Mouse (Mus musculus) intestine, embryonic 16.5 days (tissue): ENCODE measurements around the gene Epha7. TPM values are rescaled to one million over a fixed set of nuclear protein-coding genes. Genes with fewer than 3 reads are reported as not detected.

Source experiments
- ATAC-seq: fragments of 200-750 bp; cut with Nextera tagmentation; 2 replicates; pipeline ENCODE4 v1.8.0; 2017; ENCODE audit warnings: moderate TSS enrichment, moderate library complexity
- H3K27ac ChIP-seq: fragments of 300-500 bp; sonication (generic); 2 replicates; pipeline ENCODE4 v1.5.1; 2014; ENCODE audit warnings: mild to moderate bottlenecking, low read length
- H3K27me3 ChIP-seq: fragments of 300-500 bp; sonication (generic); replicated peaks from 2 replicates; pipeline ENCODE4 v1.6.1; 2014; ENCODE audit warnings: low read length, control low read depth, mixed read lengths; ENCODE audit not compliant: control insufficient read depth, insufficient read depth
- H3K36me3 ChIP-seq: fragments of 300-500 bp; sonication (generic); 2 replicates; pipeline ENCODE4 v1.6.1; 2014; ENCODE audit warnings: low read length, control low read depth; ENCODE audit not compliant: control insufficient read depth, insufficient read depth
- H3K4me1 ChIP-seq: fragments of 300-500 bp; sonication (generic); 2 replicates; pipeline ENCODE4 v1.6.1; 2014; ENCODE audit warnings: low read length, control low read depth, mixed read lengths; ENCODE audit not compliant: control insufficient read depth, insufficient read depth
- H3K4me2 ChIP-seq: fragments of 300-500 bp; sonication (generic); 2 replicates; pipeline ENCODE4 v1.6.1; 2014; ENCODE audit warnings: low read depth, low read length, control low read depth
- H3K4me3 ChIP-seq: fragments of 300-500 bp; sonication (generic); 2 replicates; pipeline ENCODE4 v1.5.1; 2014; ENCODE audit warnings: mild to moderate bottlenecking, low read length
- H3K9ac ChIP-seq: fragments of 300-500 bp; sonication (generic); 2 replicates; pipeline ENCODE4 v1.6.1; 2014; ENCODE audit warnings: low read depth, low read length
- H3K9me3 ChIP-seq: fragments of 300-500 bp; sonication (generic); 2 replicates; pipeline ENCODE4 v1.6.1; 2016; ENCODE audit warnings: low read length, control low read depth; ENCODE audit not compliant: control insufficient read depth
- WGBS: fragments of 180-500 bp; shearing (Covaris S2); extraction: QIAGEN DNeasy Blood & Tissue Kit; methylation state at CpG from one replicate; pipeline ENCODE4 v1.1.7; 2014; 5-methylcytosine and 5-hydroxymethylcytosine counted together
- polyA plus RNA-seq: library from polyadenylated mRNA; unstranded; fragments of >200 nt; fragmentation: Nextera tagmentation; extraction: Ambion mirVana; gene quantifications from 2 replicates; pipeline ENCODE4 v1.2.1, GENCODE M21; 2015

Gene Epha7
- polyA plus RNA-seq, 1 experiment from 2014 or later = 16.3 TPM

GRCm38 (mm10) chr4:28998462-28999286 lies 185.7 kb downstream of the Epha7 start:
- 44% methylated on average over 3 of the region's 3 CpGs for WGBS
- peak; percentile 99 for ATAC-seq
- no peak overlapping the region for H3K4me2 ChIP-seq

GRCm38 (mm10) chr4:28999287-28999595 lies 186.3 kb downstream of the Epha7 start:
- Histone ChIP-seq H3K4me2 (no peak overlapping the region), H3K36me3 (no peaks in the 10 kb centered on the region), H3K9ac (no peak overlapping the region), H3K4me3 (no peak overlapping the region), H3K4me1 (no peaks in the 10 kb centered on the region), H3K27me3 (no peaks in the 10 kb centered on the region), H3K27ac (no peak overlapping the region), H3K9me3 (no peaks in the 10 kb centered on the region)
- ATAC-seq = peak; percentile 37; the same call in 1 of the 2 replicates
- WGBS = 57% methylated on average over 2 of the region's 2 CpGs

More at GRCm38 (mm10) chr4:28998462-28999286, 185.7 kb downstream of the Epha7 start:
- Histone ChIP-seq H3K27ac (no peak overlapping the region), H3K9me3 (no peaks in the 10 kb centered on the region), H3K36me3 (no peaks in the 10 kb centered on the region), H3K27me3 (no peaks in the 10 kb centered on the region), H3K4me3 (no peak overlapping the region), H3K9ac (no peak overlapping the region), H3K4me1 (no peaks in the 10 kb centered on the region)

DNA sequence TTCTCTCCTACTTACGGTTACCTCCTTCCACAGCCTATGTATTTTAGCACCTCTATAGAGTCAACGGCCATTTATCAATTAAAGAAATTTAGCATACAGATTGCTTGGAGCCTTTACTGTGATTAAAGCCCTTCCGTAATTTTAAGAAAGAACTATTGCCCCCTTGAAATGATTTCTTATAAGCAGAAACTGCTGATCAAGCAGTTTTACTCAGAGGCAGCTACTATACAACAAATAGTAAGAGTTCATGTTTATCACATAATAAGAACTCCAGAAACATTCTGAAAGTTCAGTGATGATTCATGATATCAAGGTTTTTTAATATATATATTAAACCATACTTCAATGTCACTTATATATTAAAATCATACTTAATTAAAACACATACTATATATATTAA lies 197.4 kb downstream of the Epha7 start:
- no peak overlapping the region for H3K27ac ChIP-seq
- no peaks in the 10 kb centered on the region for H3K27me3 ChIP-seq
- no peak overlapping the region for H3K4me2 ChIP-seq
- no peaks in the 10 kb centered on the region for H3K9me3 ChIP-seq
- H3K4me1 ChIP-seq = no peaks in the 10 kb centered on the region
- WGBS = 93% methylated on average over 3 of the region's 3 CpGs
- H3K4me3 ChIP-seq = no peak overlapping the region
- no peak overlapping the region for H3K9ac ChIP-seq
- ATAC-seq = no peak
- no peaks in the 10 kb centered on the region for H3K36me3 ChIP-seq
